In the genomic region with DNA sequence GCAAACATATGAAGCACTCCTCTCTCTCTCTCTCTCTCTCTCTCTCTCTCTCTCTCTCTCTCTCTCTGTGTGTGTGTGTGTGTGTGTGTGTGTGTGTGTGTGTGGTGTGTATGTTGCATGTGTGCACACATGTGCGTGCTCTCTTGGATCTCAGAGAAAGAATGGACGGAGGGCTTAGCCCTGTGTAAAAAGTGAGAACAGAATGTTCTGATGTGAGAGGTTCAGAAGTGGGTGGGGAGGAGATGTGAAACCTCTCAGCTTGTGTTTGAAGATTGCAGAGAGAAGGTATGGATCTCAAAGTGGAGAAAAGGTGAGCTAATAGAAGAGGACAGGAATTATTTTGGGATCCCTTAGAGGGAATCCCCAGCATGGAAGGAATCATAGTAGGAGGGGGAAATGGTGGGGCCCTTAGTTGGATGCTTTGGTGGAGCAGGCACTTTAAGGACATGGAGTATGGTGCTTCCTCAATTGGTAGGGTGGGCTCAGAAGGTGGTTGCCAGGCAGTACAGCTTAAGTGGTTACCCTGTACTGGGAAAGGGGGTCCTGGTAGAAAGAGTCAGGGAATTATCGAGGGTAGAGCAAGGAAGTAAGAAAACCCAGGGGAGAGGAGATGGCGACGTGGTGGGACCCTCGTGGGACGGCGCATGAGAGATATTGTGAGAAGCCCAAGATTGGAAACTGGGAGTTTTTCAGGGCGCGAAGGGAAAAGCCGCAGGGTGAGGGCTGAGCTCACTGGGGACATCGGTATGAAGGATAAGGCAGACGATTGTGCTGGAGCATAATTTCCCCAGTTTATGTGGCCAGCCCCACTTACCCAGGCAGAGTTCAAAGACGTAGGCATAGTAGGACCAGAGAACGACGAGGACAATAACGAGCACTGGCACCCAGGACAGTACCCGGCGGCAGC, we compare ENCODE assay signal across 9 mouse cellular contexts. TPM values are rescaled to one million over a fixed set of nuclear protein-coding genes. Genes with fewer than 3 reads are reported as not detected.
DNase-seq lines count a peak whose midpoint lies in the region; ATAC-seq and TF ChIP-seq lines count a peak whose summit lies in the region.
"Had no signal": no experiment of that assay in that cellular context is flagged by ENCODE, and none has a peak within 500 bp of the region (broad histone marks: within the 10 kb centered on the region; RNA-seq: fewer than 3 reads in every experiment).

No protein-coding gene starts in this region.

- DNase-seq in heart, adult 2 months: no peak
- no peak for DNase-seq in heart, adult 9 months (ENCODE audit: low spot score in 2 of 2)
- DNase-seq in forebrain, embryonic 14.5 days (ENCODE audit: low spot score): no peak
- DNase-seq in liver, embryonic 13.5 days: peak; percentile 0
- no peak for DNase-seq in layer of hippocampus, adult 9-11 months
- no peak for DNase-seq in urinary bladder, adult 2 months (ENCODE audit: low spot score)

- TF ChIP-seq CTCF in heart, adult 2 months (IDR thresholded peaks at IDR 0.05): no peak
- TF ChIP-seq CTCF in ES-Bruce4 (IDR thresholded peaks at IDR 0.05; ENCODE audit: low read depth, low read length): no peak
- TF ChIP-seq CTCF in olfactory bulb, adult 2 months (IDR thresholded peaks at IDR 0.05; ENCODE audit: insufficient read depth, low read depth, low read length): no peak

- H3K27ac ChIP-seq in heart, adult 2 months: no peak overlapping the region
- H3K27ac ChIP-seq in ES-Bruce4 (ENCODE audit: insufficient read depth, low read length): no peak overlapping the region
- H3K27ac ChIP-seq in forebrain, embryonic 14.5 days (ENCODE audit: low read depth, low read length): peak overlapping the region; percentile 48; the same call in 1 of the 2 replicates
- no peak overlapping the region for H3K27ac ChIP-seq in liver, embryonic 13.5 days
- peak overlapping the region; percentile 69; the same call in 1 of the 2 replicates for H3K27ac ChIP-seq in olfactory bulb, adult 2 months (ENCODE audit: insufficient read depth, low read depth, low read length)

- no peaks in the 10 kb centered on the region for H3K4me1 ChIP-seq in heart, adult 2 months (ENCODE audit: control insufficient read depth, insufficient read depth, low read length)
- no peaks in the 10 kb centered on the region for H3K4me1 ChIP-seq in ES-Bruce4 (ENCODE audit: control insufficient read depth, insufficient read depth, low read length)
- H3K4me1 ChIP-seq in forebrain, embryonic 14.5 days (ENCODE audit: control insufficient read depth, insufficient read depth, low read length): no peaks in the 10 kb centered on the region
- no peaks in the 10 kb centered on the region; the same call in 1 of the 2 replicates for H3K4me1 ChIP-seq in liver, embryonic 13.5 days (replicated peaks)
- H3K4me1 ChIP-seq in olfactory bulb, adult 2 months (ENCODE audit: control insufficient read depth, insufficient read depth, low read length): no peaks in the 10 kb centered on the region

- no peak for TF ChIP-seq POLR2A in heart, adult 2 months (IDR thresholded peaks at IDR 0.05; ENCODE audit: insufficient read depth, low read depth, low read length)
- TF ChIP-seq POLR2A in ES-Bruce4 (IDR thresholded peaks at IDR 0.05; ENCODE audit: insufficient read depth, low read length): no peak
- TF ChIP-seq POLR2A in olfactory bulb, adult 2 months (IDR thresholded peaks at IDR 0.05; ENCODE audit: insufficient read depth, low read depth, low read length): no peak

- no peaks in the 10 kb centered on the region for H3K79me2 ChIP-seq in heart, adult 2 months (replicated peaks; ENCODE audit: control insufficient read depth, insufficient read depth, low read length)

- H3K36me3 ChIP-seq in heart, adult 2 months (ENCODE audit: control insufficient read depth, insufficient read depth, low read length): no peaks in the 10 kb centered on the region
- no peaks in the 10 kb centered on the region for H3K36me3 ChIP-seq in ES-Bruce4 (ENCODE audit: control insufficient read depth, insufficient read depth, low read length, poor library complexity, severe bottlenecking)
- no peaks in the 10 kb centered on the region for H3K36me3 ChIP-seq in forebrain, embryonic 14.5 days (ENCODE audit: control insufficient read depth, insufficient read depth, low read length)
- no peaks in the 10 kb centered on the region for H3K36me3 ChIP-seq in liver, embryonic 13.5 days
- H3K36me3 ChIP-seq: G1E had no signal

- H3K27me3 ChIP-seq in heart, adult 2 months (ENCODE audit: control insufficient read depth, insufficient read depth, low read length): no peaks in the 10 kb centered on the region
- no peaks in the 10 kb centered on the region for H3K27me3 ChIP-seq in ES-Bruce4 (ENCODE audit: control insufficient read depth, insufficient read depth, low read length, poor library complexity, severe bottlenecking)
- no peaks in the 10 kb centered on the region for H3K27me3 ChIP-seq in forebrain, embryonic 14.5 days (replicated peaks; ENCODE audit: control insufficient read depth, insufficient read depth, low read length)
- H3K27me3 ChIP-seq in liver, embryonic 13.5 days: peaks cover 6% of the 10 kb centered on the region; the same call in 1 of the 2 replicates

- ATAC-seq in forebrain, embryonic 14.5 days: peak; percentile 40
- peak; percentile 56 for ATAC-seq in liver, embryonic 13.5 days (ENCODE audit: low read depth)

- 26% methylated on average over 19 of the region's 19 CpGs for WGBS in heart, adult 2 months
- WGBS in forebrain, embryonic 14.5 days: 43% methylated on average over 19 of the region's 19 CpGs
- 30% methylated on average over 19 of the region's 19 CpGs for WGBS in liver, embryonic 13.5 days (ENCODE audit: insufficient replicate concordance)
- 26% methylated on average over 19 of the region's 19 CpGs for WGBS in olfactory bulb, adult 2 months

- H3K9ac ChIP-seq in heart, adult 2 months (ENCODE audit: low read depth, low read length): peak overlapping the region; percentile 67
- H3K9ac ChIP-seq in ES-Bruce4 (ENCODE audit: low read depth, poor library complexity, severe bottlenecking): peak overlapping the region; percentile 69
- peak overlapping the region; percentile 65 for H3K9ac ChIP-seq in forebrain, embryonic 14.5 days (ENCODE audit: low read length)
- H3K9ac ChIP-seq in liver, embryonic 13.5 days: peak overlapping the region; percentile 72

- H3K4me2 ChIP-seq in forebrain, embryonic 14.5 days (ENCODE audit: low read length): peak overlapping the region; percentile 50
- peak overlapping the region; percentile 72 for H3K4me2 ChIP-seq in liver, embryonic 13.5 days

- H3K9me3 ChIP-seq in ES-Bruce4 (replicated peaks; ENCODE audit: control insufficient read depth, insufficient read depth, low read length, poor library complexity, severe bottlenecking): no peaks in the 10 kb centered on the region
- no peaks in the 10 kb centered on the region for H3K9me3 ChIP-seq in forebrain, embryonic 14.5 days (replicated peaks; ENCODE audit: control insufficient read depth, low read length)
- H3K9me3 ChIP-seq in liver, embryonic 13.5 days (replicated peaks): no peaks in the 10 kb centered on the region
- H3K9me3 ChIP-seq: G1E had no signal

- intact Hi-C loops in heart, adult 2 months (cut with DNase I): no loop called here

- H3K4me3 ChIP-seq in heart, adult 2 months: peak overlapping the region; percentile 49
- H3K4me3 ChIP-seq in ES-Bruce4 (ENCODE audit: low read depth, low read length): peak overlapping the region; percentile 99
- peak overlapping the region; percentile 43 for H3K4me3 ChIP-seq in forebrain, embryonic 14.5 days (ENCODE audit: low read depth, low read length)
- H3K4me3 ChIP-seq in liver, embryonic 13.5 days (replicated peaks): peak overlapping the region; percentile 63
- peak overlapping the region; percentile 86 for H3K4me3 ChIP-seq in olfactory bulb, adult 2 months (ENCODE audit: insufficient read depth, low read depth, low read length)

- TF ChIP-seq EP300 in heart, adult 2 months (IDR thresholded peaks at IDR 0.05; ENCODE audit: insufficient read depth, low read depth, low read length): no peak
- no peak for TF ChIP-seq EP300 in ES-Bruce4 (IDR thresholded peaks at IDR 0.05; ENCODE audit: insufficient read depth, low read depth, low read length)

RNA-seq across cellular contexts. Expression of a gene that starts 0.8 kb away (rescaled TPM):
- total RNA-seq in heart, adult 2 months (2021): under 1 TPM; 0.34 to 0.43 TPM
- polyA plus RNA-seq in heart, adult 2 months (2012; rRNA removed): 0.27 and 0.61 TPM in 2 replicates
- polyA plus RNA-seq in ES-Bruce4 (2011; ENCODE audit: insufficient read depth, insufficient read length, low read depth, missing spikeins): 6.9 and 7.4 TPM in 2 replicates
- polyA plus RNA-seq in forebrain, embryonic 14.5 days (2014; fragmentation: Nextera tagmentation; extraction: Ambion mirVana): 4.5 and 5.0 TPM in 2 replicates
- 1.8 and 2.2 TPM in 2 replicates for polyA plus RNA-seq in liver, embryonic 13.5 days (2015; fragmentation: Nextera tagmentation; extraction: Ambion mirVana)
- not detected in 2 replicates for polyA plus RNA-seq in olfactory bulb, adult 2 months (2012; ENCODE audit: insufficient read depth, insufficient read length, low replicate concordance, missing spikeins)
- 3.7 and 3.8 TPM in 2 replicates for polyA plus RNA-seq in urinary bladder, adult 2 months (2012; rRNA removed)
- total RNA-seq: G1E had no signal
- polyA plus RNA-seq: G1E had no signal

Comparison
In these comparisons a context has a peak if more than half of its experiments do, and no peak if none do; other contexts are left out.
1. H3K27ac ChIP-seq: peak in forebrain, embryonic 14.5 days (single experiment) and olfactory bulb, adult 2 months (single experiment); none in heart, adult 2 months (single experiment), ES-Bruce4 (single experiment) and liver, embryonic 13.5 days (single experiment).
2. H3K4me3 ChIP-seq: peak in every context shown above with its lines; median percentile 99 in ES-Bruce4; 86 in olfactory bulb, adult 2 months; 63 in liver, embryonic 13.5 days; 49 in heart, adult 2 months; 43 in forebrain, embryonic 14.5 days.
3. Peak in every context shown above with its lines, with median percentiles within 50 percentile points of each other: H3K9ac ChIP-seq.